Mouse (Mus musculus) cerebellum, postnatal 36 days (tissue): ENCODE data around the gene Bcl9l.

ENCODE experiments used
- DNase-seq, 2 experiments: peaks; one replicate each; pipeline ENCODE4 v3.0.0; 2021 to 2022; ENCODE audit warnings: mixed read lengths in 2 of 2

Gene Bcl9l

GRCm38 (mm10) chr9:44513610-44514009, 31.0 kb downstream of the Bcl9l start:
- DNase-seq, result no peak

- DNase-seq, result no peak
These were observed 31.5 kb downstream of the Bcl9l start for GRCm38 (mm10) chr9:44514147-44514546.

- DNase-seq, result no peak
These were observed 32.6 kb downstream of the Bcl9l start for GRCm38 (mm10) chr9:44515131-44515751.

DNA sequence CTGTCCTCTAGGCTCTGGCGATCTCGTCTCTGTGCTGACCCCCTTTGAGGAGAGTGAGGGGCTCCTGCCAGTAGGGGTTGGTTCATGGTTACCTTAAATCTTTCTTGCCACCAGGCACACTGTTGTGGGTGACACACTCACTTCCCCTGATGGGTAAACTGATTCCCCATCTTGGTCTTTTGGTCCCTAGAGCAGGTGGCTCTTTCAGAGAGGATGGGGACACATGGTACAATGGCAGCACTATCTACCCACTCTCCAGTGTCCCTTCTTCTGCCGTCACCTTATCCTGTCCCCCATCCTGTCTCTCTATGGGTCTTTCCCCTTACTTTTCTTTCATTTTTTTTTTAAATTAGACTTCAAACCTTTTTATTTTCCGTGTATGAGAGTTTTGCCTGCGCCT, 33.3 kb downstream of the Bcl9l start:
- DNase-seq, result no peak

GRCm38 (mm10) chr9:44517368-44517767, 34.7 kb downstream of the Bcl9l start:
- peak; percentile 36 to 39 for DNase-seq

DNA sequence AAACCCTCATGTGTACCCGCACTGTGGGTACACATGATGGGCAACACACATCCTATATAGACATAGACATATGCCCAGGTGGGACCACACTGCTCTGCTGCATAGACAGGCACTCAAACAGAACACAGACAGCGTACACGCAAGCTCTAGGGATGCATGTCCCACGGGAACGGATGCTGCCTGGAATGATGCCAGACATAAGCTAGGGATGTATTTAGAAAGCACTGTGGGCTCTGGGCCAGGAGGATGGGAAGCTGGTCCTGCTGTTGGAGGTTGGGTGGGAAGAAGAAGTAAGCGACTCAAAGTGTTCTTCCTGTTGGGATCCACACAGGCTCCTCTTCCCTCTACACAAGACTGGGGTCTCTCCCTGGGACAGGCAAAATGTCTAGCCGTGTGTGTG, 35.4 kb downstream of the Bcl9l start:
- DNase-seq, result no peak

DNA sequence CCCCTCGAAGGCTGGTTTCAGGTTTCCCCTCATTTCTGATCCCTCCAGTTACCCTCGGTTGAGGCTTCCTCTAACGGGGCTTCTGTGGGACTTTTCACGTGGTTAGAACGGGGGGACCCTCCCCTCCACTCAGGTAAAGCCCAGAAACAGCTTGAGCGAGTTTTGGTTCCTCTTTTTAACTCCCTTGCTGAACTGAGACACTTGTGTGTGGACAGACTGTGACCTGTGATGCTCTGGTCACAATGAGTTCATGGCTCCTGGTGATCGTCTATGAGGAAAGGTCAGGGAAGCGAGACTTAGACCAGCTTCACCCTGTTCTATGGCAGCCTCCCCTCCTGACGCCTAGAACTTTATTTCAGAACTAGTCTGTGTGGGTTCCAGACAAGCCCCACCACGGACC, 39.3 kb downstream of the Bcl9l start:
- DNase-seq, result no peak

- no peak for DNase-seq
These were observed 41.1 kb downstream of the Bcl9l start for GRCm38 (mm10) chr9:44523686-44524085.

- no peak for DNase-seq
These were observed 41.7 kb downstream of the Bcl9l start for GRCm38 (mm10) chr9:44524235-44524826.

DNA sequence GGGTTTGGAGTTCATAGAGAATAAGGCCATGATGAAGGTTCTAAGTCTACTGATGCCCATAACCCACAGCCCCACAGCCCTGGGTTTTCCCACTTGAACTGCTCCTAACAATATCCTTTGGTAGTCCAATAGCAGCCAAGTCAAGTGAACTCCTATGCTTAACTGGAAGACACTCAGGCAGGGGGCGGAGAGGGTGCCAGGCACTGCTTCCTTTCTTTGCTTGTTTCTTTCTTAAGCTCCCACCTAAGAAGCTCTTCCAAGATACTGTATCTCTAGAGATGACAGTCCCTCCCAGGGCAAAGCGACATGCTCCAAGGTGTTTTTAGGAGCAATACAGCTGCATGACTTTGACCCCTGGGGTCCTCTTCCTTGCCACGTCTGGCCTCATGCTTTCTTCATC, 42.4 kb downstream of the Bcl9l start:
- no peak for DNase-seq

- DNase-seq, result no peak
These were observed 43.0 kb downstream of the Bcl9l start for GRCm38 (mm10) chr9:44525589-44525988.

DNA sequence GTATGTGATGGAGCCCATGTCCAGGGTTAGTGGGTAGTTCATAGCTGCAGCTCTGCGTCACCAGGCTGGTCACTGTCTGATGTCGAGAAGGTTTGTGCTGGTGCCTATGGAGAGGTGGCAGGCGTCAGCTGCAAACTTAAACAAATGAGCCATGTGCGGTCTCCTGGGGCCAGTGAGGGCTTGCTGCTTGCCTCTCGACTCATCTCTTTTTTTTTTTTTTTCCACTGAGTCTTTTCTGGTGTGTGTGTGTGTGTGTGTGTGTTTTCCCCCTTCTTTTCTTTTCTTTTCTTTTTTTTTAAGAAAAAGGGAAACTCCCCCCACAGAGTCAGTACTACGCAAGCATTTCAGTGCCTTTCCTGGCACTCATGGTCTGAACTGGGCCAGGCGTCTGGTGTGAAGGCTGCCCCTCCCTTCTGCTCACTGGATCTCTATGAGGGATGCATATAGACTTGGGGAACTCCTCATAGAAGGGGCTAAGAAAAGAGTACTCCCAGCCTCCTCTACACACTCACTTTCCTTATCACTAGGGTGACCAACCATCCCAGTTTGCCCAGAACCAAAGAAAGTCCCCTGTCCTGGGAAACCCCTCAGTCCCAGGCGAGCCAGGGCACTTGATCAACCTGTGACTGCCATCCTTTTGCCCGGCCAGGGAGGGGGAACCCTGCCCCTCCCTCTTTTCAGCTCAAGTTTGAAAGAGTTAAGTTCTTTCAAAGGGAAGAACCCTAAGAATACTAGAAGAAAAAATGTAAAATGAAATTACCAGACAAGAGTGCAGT, 43.9 kb downstream of the Bcl9l start:
- DNase-seq, result no peak

DNA sequence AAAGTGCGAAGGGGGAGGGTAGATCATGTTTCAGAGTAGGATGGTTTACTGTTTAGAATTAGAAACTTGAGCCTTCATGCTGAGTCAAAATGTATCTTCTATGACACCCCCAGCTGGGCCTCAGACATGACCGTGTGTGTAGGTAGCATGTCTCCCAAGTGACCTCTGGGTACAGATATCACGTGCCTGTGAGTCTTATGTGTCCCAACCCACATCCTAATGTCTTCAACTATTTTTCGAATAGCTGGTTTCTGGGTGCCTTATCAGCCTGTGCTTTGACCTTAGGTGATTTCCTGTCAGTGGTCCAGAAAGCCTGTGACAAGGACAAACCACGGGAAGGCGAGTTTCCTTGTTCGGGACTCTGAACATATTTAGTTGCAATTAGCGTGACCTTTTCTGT, 45.7 kb downstream of the Bcl9l start:
- no peak for DNase-seq

DNA sequence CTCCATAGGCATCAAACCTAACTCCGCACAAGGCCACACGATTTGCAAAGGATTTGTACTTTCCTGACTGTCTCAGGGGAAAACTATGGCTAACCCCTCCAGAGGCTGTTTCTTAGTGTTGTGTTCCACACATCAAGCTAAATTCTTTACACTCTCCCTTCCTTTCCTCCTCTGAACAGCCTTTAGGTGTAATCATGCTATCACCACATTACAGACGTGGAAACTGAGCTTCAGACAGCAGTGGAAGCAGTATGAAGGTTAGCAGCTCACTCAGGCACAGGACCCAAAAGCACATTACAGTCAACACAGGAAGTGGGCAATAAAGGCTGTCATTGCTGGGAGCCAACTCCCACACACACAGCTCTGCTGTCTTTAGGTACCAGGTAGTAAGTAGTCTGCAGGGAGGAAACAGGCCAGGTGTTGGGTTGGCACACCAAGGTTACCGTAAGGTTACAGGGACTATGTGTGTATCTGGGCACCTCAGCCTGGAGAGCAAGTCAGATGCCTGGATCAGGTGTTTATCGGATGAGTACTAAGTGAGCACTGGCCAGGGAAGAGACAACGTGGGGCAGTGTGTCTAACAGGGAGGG, 50.5 kb downstream of the Bcl9l start:
- DNase-seq, result no peak

DNA sequence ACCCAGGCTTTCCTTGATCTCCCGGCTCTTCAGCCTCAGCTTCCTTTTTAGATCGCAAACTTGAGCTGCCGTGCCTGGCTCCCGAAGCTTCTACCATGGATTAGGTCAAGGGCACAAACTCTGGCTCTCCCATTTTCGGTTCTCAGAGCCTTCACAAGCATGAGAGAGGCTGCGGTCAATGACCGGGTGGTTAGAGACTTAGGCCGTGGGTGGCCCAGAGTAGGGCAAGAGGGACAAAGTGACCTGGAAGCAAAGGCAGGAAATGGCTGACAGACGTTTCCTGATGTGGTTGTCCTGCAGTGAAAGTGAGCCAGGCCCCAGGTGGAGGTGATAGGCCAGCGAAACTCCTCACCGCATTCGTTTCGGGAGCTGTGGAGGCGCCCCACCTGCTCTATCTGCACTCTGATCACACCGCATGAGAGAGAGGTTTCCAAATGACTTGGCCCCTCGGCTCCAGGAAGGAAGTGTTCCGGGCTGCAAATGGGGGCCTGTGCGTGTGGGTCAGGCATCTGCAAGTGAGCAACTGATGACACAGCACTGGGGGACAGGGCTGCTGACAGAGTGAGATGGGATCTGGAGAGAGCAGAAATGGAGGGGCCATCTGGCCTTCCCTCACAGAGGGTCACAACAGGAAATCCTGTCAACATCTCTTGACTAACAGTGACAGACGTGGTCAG, 55.1 kb downstream of the Bcl9l start:
- no peak for DNase-seq

- no peak for DNase-seq
These were observed 57.3 kb downstream of the Bcl9l start for GRCm38 (mm10) chr9:44539816-44540421.

DNA sequence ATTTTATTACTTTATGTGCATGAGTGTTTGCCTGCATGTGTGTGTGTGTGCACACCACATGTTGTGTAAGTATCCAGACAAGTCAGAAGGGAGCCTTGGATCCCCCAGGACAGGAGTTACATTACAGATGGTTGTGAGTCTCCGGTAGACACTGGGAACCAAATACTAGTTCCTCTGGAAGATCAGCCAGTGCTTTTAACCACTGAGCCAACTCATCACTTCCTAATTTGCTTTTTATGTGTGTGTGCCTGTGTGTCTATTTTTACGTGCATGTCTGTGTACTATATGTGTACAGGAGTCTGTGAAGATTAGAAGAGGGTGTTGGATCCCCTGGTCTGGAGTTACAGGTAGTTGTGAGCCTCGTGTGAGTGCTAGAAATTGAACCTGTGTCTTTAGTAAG, 58.1 kb downstream of the Bcl9l start:
- DNase-seq, result no peak

DNA sequence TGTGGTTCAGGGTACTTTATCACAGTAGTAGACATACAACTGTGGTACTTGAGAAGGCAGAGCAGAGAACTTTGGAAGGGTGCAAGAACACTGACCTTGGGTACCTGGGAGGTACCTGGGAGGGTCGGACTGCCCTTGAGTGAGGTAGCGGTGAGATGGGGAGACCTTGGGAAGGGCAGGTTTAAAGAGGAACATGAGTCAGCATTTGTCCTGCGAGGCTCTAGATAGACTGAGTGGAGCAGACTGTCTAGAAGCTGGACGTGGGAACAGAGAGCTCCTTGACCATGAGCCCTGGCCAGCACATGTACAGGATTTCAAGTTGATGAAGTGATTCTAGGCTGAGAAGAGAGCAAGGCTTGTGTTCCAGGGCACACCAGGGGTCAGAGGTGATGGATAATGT, 59.7 kb downstream of the Bcl9l start:
- DNase-seq, result no peak

DNA sequence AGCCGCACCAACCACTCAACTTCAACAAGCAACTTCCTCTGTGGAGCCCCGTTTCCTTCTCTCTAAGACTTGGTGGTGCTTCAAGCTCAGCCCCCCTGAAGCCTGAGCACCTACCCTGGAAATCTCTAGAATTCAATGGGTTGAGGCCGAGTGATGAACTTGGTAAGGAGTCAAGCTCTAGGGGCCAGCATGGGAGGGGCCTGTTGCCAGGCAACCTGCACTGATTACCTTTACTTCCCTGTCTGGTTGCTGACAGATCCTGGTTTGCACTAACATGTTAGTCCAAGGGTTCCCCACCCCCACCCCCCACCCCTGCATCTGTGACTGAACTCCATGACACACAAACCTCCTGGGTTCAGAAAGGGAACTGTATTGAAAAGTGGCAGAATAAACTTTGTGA, 62.4 kb downstream of the Bcl9l start:
- no peak for DNase-seq

GRCm38 (mm10) chr9:44548412-44549152, 66.0 kb downstream of the Bcl9l start:
- no peak for DNase-seq

- no peak for DNase-seq
These were observed 68.5 kb downstream of the Bcl9l start for GRCm38 (mm10) chr9:44551138-44551537.

DNA sequence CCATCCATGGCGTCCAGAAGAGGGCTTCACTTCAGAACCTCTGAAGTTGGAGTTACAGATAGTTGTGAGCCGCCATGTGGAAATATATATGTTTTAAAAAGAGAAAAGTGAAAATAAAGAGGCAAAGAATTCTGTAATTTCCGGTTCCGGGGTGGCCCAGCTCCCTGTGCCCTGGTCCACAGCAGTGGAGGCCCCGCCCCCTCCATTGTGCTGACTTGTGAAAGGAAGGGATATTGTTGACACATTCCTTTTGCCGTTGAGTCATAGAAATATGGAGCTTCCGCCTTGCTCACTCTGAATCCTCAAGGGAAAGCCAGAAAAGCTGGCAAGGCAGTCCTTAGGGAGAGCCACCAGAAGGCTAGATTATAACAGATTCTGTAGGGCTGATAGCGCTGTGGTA, 69.5 kb downstream of the Bcl9l start:
- no peak for DNase-seq
